Mouse (Mus musculus) kidney, postnatal 4 days (tissue): ENCODE measurements around the gene Sbno2.
A peak's percentile ranks its signal among the peaks of the same experiment; 100 is the strongest.

Experiments
- DNase-seq, 2 experiments: peaks; one replicate each; pipeline ENCODE4 v3.0.0; 2021; ENCODE audit warnings: mixed read lengths in 2 of 2

The Sbno2 gene

GRCm38 (mm10) chr10:80089146-80089545 is 16.2 kb downstream of the Sbno2 start:
- peak; percentile 25 to 60 for DNase-seq

GRCm38 (mm10) chr10:80087483-80087882 is 17.9 kb downstream of the Sbno2 start:
- DNase-seq = no peak

- DNase-seq = peak; percentile 34 to 51
Measured at GRCm38 (mm10) chr10:80086847-80087246, 18.5 kb downstream of the Sbno2 start.

- peak; percentile 68 to 76 for DNase-seq
Measured at GRCm38 (mm10) chr10:80084817-80085487, 20.4 kb downstream of the Sbno2 start.

GRCm38 (mm10) chr10:80081075-80081474 is 24.3 kb downstream of the Sbno2 start:
- DNase-seq = no peak

- DNase-seq = no peak
Measured at GRCm38 (mm10) chr10:80080396-80081070, 24.8 kb downstream of the Sbno2 start.

GRCm38 (mm10) chr10:80078366-80078765 is 27.0 kb downstream of the Sbno2 start:
- DNase-seq = no peak

GRCm38 (mm10) chr10:80077312-80077711 is 28.1 kb downstream of the Sbno2 start:
- no peak for DNase-seq

- DNase-seq = no peak
Measured at GRCm38 (mm10) chr10:80076386-80076785, 29.0 kb downstream of the Sbno2 start.

- DNase-seq = no peak
Measured at GRCm38 (mm10) chr10:80075924-80076323, 29.4 kb downstream of the Sbno2 start.

GRCm38 (mm10) chr10:80074813-80075601 is 30.4 kb downstream of the Sbno2 start:
- peak; percentile 59 to 77 for DNase-seq

GRCm38 (mm10) chr10:80072623-80073489 is 32.5 kb downstream of the Sbno2 start:
- DNase-seq = no peak

- no peak for DNase-seq
Measured at GRCm38 (mm10) chr10:80071516-80071900, 33.9 kb downstream of the Sbno2 start.

GRCm38 (mm10) chr10:80070837-80071515 is 34.4 kb downstream of the Sbno2 start:
- peak; percentile 83 to 90 for DNase-seq

- no peak for DNase-seq
Measured at GRCm38 (mm10) chr10:80069948-80070450, 35.4 kb downstream of the Sbno2 start.

GRCm38 (mm10) chr10:80069251-80069650 is 36.1 kb downstream of the Sbno2 start:
- no peak for DNase-seq

GRCm38 (mm10) chr10:80063877-80064650 is 41.3 kb downstream of the Sbno2 start:
- DNase-seq = peak in 1 of 2 experiments; percentile 51

- no peak for DNase-seq
Measured at GRCm38 (mm10) chr10:80063104-80063503, 42.3 kb downstream of the Sbno2 start.

GRCm38 (mm10) chr10:80057683-80058326 is 47.6 kb downstream of the Sbno2 start:
- peak; percentile 34 to 39 for DNase-seq

GRCm38 (mm10) chr10:80056976-80057682 is 48.2 kb downstream of the Sbno2 start:
- DNase-seq = no peak
